Mouse (Mus musculus) embryonic facial prominence, embryonic 12.5 days (tissue): Measurements from ENCODE around the gene Cdk10. TPM values are rescaled to one million over a fixed set of nuclear protein-coding genes. Genes with fewer than 3 reads are reported as not detected.
"Not testable (repeated sequence)": the region's sequence is repeated elsewhere in the genome, so short reads cannot be mapped to it uniquely, and the experiment has no call there.

Source experiments
- ATAC-seq: fragments of 200-750 bp; cut with Nextera tagmentation; 2 replicates; pipeline ENCODE4 v1.8.0; 2017; ENCODE audit not compliant: insufficient number of reproducible peaks, insufficient read depth, low FRiP score, low TSS enrichment
- H3K27ac ChIP-seq: fragments of 300-500 bp; sonication (generic); 2 replicates; pipeline ENCODE4 v1.5.1; 2016; ENCODE audit warnings: mild to moderate bottlenecking
- H3K27me3 ChIP-seq: fragments of 300-500 bp; sonication (generic); 2 replicates; pipeline ENCODE4 v1.6.1; 2016; ENCODE audit warnings: mild to moderate bottlenecking, moderate library complexity
- H3K36me3 ChIP-seq: fragments of 300-500 bp; sonication (generic); 2 replicates; pipeline ENCODE4 v1.6.1; 2016; ENCODE audit warnings: mild to moderate bottlenecking
- H3K4me1 ChIP-seq: fragments of 300-500 bp; sonication (generic); 2 replicates; pipeline ENCODE4 v1.6.1; 2016
- H3K4me2 ChIP-seq: fragments of 300-500 bp; sonication (generic); replicated peaks from 2 replicates; pipeline ENCODE4 v1.6.1; 2016; ENCODE audit warnings: mild to moderate bottlenecking, moderate library complexity
- H3K4me3 ChIP-seq: fragments of 300-500 bp; sonication (generic); 2 replicates; pipeline ENCODE4 v1.5.1; 2016; ENCODE audit warnings: mild to moderate bottlenecking
- H3K9ac ChIP-seq: fragments of 300-500 bp; sonication (generic); 2 replicates; pipeline ENCODE4 v1.6.1; 2016; ENCODE audit warnings: mild to moderate bottlenecking, moderate library complexity
- H3K9me3 ChIP-seq: fragments of 300-500 bp; sonication (generic); 2 replicates; pipeline ENCODE4 v1.6.1; 2016; ENCODE audit warnings: mild to moderate bottlenecking, moderate library complexity
- WGBS: fragments of 180-500 bp; shearing (Covaris S2); methylation state at CpG from one replicate; pipeline ENCODE4 v1.1.7; 2016; 5-methylcytosine and 5-hydroxymethylcytosine counted together
- polyA plus RNA-seq: library from polyadenylated mRNA; unstranded; fragments of >200 nt; fragmentation: Nextera tagmentation; extraction: Ambion mirVana; gene quantifications from 2 replicates; pipeline ENCODE4 v1.2.1, GENCODE M21; 2016

Gene Cdk10
- polyA plus RNA-seq, 1 experiment from 2014 or later, result 38.5 TPM

DNA sequence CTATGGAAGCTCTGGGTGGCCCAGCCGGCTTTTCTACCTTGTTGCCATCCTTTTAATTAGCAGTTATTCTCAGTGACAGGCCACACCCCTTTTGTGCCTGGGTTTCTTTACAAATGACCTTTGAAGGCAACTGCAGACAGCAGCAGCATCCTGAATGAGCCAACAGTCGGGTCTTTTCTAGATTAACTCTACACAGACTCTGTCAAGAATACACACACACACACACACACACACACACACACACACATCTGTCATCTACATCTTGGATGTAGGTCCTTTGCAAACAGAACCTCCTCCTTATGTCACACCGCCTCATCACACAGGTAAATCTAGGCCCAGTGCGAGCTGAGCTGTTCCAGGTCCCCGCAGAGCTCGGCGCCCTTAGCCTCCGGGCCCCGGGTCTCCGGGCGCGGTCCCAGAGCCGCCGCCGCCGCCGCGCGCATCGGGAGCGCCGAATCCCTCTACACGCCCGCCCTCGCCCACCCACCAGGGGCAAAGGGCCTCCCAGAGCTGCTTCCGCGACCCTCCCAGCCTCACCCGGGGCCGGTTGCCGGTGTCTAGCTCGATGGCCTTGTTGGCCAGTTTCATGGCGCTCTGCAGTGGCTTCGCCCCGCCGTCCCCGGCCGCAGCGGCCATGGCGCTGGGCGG, 28.9 kb downstream of the Cdk10 start:
- Histone ChIP-seq H3K9ac (peak overlapping the region; percentile 90), H3K27me3 (no peaks in the 10 kb centered on the region), H3K4me3 (peak overlapping the region; percentile 80), H3K4me1 (peaks cover 26% of the 10 kb centered on the region), H3K9me3 (no peaks in the 10 kb centered on the region), H3K27ac (peak overlapping the region; percentile 80), H3K4me2 (peak overlapping the region; percentile 97), H3K36me3 (peaks cover 59% of the 10 kb centered on the region)
- WGBS, result under 1% methylated on average over 39 of the region's 40 CpGs
- no peak; the same call in 1 of the 2 replicates for ATAC-seq

DNA sequence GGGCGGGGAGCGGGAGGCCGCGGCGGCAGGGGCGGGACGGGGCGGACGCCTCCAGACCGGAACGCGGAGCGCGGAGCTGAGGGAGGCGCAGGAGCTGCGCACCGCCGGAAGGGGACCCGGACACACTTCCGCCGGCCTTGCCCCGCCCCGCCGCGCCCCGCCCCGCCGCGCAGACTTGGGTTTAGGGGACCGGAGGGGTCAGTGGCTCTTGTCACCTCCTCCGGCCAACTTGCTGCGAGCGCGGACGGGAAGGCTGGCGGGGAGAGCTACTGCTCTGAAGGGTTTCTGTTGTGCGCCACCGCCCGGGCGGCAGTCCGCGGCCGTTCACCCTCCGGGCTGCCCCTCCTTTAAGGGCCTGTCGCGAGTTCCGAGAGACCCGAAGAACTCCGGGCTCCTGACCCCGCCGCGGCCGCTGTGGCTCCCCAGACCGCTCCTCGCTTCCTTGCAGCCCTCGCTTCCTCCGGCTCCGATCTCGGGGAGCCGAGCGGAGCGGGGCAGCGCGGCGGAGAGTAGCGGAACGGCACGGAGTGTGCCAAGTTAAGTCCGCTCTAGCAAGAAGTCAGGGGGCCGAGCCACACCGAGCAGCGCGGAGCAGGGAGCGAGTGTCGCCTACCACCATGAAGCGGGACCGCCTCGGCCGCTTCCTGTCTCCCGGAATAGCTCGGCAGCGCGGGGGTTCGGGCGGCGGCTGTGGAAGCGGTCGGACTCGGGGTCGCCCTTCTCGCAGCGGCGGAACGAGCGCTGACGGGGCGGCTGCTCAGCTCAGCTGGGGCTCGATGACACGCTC, 29.6 kb downstream of the Cdk10 start, which contains the start of the genes Zfp276 and Vps9d1:
Gene Zfp276, plus strand, starts transcription at position 97 of the 787 bp plus-strand sequence.
Gene Vps9d1, minus strand, starts transcription at position 250 of the 787 bp plus-strand sequence.
- ATAC-seq, result peak; percentile 91
- H3K27ac ChIP-seq, result peak within 1 kb of the TSS; percentile 80
- H3K9ac ChIP-seq, result peak within 1 kb of the TSS; percentile 90
- WGBS, result under 1% methylated on average over 98 of the region's 99 CpGs
- no peaks in the 10 kb centered on the region for H3K9me3 ChIP-seq
- H3K4me2 ChIP-seq, result peak within 1 kb of the TSS; percentile 97
- H3K4me3 ChIP-seq, result peak within 1 kb of the TSS; percentile 80
- H3K36me3 ChIP-seq, result peaks cover 59% of the 10 kb centered on the region
- no peaks in the 10 kb centered on the region for H3K27me3 ChIP-seq
- peaks cover 26% of the 10 kb centered on the region for H3K4me1 ChIP-seq

DNA sequence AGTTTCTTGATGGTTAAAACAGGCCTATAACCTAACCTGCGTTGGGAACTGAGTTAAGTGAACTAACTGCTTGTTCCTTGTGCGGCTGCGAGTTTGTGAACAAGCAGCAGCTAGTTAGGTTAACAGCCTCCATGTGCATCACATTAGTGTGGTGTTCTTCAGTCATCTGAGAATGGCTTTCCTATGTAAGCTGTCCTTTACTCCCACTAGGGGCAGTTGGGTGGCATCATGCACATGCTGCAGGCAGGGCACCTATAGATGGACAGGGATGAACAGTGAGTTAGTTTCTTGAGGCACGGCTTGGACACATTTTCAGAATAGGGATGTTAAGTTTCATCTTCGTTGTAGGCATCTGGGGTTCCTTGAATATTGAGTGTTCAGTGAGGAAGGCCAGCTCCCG, 30.5 kb downstream of the Cdk10 start:
- H3K9me3 ChIP-seq, result no peaks in the 10 kb centered on the region
- no peak for ATAC-seq
- H3K4me1 ChIP-seq, result peaks cover 26% of the 10 kb centered on the region
- H3K27me3 ChIP-seq, result no peaks in the 10 kb centered on the region
- H3K4me3 ChIP-seq, result peak overlapping the region; percentile 80
- H3K9ac ChIP-seq, result peak overlapping the region; percentile 90
- no peak overlapping the region for H3K27ac ChIP-seq
- H3K36me3 ChIP-seq, result peaks cover 58% of the 10 kb centered on the region
- WGBS, result 56% methylated on average over 6 of the region's 6 CpGs
- peak overlapping the region; percentile 97 for H3K4me2 ChIP-seq

DNA sequence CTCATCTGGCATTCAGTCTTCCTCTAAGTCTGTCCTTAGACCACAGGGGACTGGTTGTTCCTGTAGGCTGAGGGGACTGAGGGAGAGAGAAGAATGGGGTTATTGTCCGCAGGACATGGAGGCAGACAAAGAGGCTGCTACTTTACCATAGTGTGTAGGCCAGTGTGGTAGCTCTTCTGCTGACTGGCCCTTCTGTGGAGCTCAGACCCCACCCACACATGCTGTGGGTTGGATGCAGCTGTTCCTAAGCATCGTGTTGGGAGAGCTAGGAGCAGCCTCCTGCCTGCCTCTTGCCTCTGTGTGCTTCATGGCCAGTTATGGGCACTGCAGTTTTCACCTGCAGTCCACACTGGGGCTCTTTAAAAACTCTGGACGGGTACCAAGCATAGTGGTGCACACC, 32.5 kb downstream of the Cdk10 start:
- WGBS, result 48% methylated on average over 3 of the region's 3 CpGs
- no peak overlapping the region for H3K4me2 ChIP-seq
- H3K9me3 ChIP-seq, result no peaks in the 10 kb centered on the region
- no peak overlapping the region for H3K27ac ChIP-seq
- peaks cover 26% of the 10 kb centered on the region for H3K4me1 ChIP-seq
- H3K4me3 ChIP-seq, result no peak overlapping the region
- H3K27me3 ChIP-seq, result no peaks in the 10 kb centered on the region
- no peak for ATAC-seq
- H3K36me3 ChIP-seq, result peaks cover 59% of the 10 kb centered on the region
- no peak overlapping the region for H3K9ac ChIP-seq

DNA sequence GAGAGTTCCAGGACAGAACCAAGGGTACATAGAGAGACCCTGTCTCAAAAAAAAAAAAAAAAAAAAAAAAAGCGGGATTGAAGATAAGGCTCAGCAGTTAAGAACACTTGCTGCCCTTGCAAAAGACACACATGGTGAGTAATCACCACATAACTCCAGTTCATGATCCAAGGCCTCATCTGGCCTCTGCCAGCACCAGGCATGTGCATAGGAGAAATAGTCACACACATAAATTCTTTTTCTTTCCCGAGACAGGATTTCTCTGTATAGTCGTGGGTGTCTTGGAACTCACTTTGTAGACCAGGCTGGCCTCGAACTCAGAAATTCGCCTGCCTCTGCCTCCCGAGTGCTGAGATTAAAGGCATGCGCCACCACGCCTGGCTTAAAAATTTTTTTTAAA, 33.0 kb downstream of the Cdk10 start:
- H3K4me3 ChIP-seq, H3K4me2 ChIP-seq, H3K9ac ChIP-seq, H3K9me3 ChIP-seq, H3K27me3 ChIP-seq, ATAC-seq, H3K27ac ChIP-seq: not testable (repeated sequence)
- Histone ChIP-seq H3K4me1 (peaks cover 22% of the 10 kb centered on the region), H3K36me3 (peaks cover 60% of the 10 kb centered on the region)
- 86% methylated on average over 8 of the region's 8 CpGs for WGBS

DNA sequence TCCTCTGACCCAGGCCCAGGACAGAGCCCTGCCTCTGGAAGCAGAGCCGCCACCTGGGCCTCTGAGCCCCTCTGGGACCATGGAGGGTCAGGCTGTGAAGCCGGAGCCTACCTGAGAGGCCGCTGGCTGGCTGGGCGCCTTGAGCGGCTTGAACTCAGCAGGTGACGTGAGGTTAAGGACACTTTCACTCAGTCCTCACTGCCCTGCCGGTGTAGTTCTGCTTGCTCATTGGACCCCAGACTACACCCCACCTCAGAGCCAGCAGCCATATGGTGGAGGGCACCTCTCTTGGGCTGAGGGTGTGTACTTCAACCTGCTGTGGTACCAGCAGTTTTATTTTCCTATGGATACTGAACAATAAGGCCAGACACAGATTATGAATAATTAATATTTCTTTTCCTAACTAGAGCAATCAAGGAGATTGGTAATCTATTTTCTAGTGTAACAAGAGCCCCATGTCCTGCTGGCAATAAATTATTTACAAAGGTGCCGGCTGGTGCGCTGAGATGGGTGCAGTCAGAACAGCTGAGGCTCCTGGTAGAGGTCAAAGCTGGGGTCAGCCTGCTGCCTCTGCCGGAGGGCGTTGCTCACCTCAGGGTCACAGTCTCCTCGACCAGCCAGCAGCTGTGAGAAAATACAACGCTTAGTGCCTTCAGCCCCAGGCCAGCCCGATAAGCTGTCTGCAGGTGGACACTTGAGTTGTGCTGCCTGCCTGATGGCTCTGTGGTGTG, 43.4 kb downstream of the Cdk10 start:
- 68% methylated on average over 14 of the region's 14 CpGs for WGBS
- no peaks in the 10 kb centered on the region for H3K9me3 ChIP-seq
- no peak overlapping the region for H3K27ac ChIP-seq
- no peak overlapping the region for H3K4me2 ChIP-seq
- H3K4me3 ChIP-seq, result no peak overlapping the region
- no peaks in the 10 kb centered on the region for H3K4me1 ChIP-seq
- no peak for ATAC-seq
- H3K27me3 ChIP-seq, result no peaks in the 10 kb centered on the region
- peaks cover 62% of the 10 kb centered on the region for H3K36me3 ChIP-seq
- H3K9ac ChIP-seq, result no peak overlapping the region

DNA sequence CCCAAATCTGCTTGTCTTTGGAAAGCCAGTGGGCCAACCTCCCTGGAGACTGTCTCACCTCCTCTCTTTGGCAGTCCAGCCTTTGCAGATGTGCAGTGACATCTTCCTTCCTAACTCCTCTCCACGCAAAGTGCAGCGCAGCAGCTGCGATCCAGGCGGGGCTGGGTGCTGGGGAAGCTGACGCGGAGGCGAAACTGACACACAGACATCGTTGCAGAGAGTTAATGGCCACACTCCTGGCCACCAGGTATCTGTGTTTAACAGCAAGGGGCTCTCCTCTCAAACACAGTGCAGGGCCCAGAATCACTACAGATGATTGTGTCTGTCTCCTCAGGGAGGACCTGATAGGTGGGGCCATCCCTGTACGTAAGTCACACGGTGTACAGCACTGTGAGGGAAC, 46.5 kb downstream of the Cdk10 start:
- Histone ChIP-seq H3K9ac (no peak overlapping the region), H3K36me3 (peaks cover 45% of the 10 kb centered on the region), H3K9me3 (no peaks in the 10 kb centered on the region), H3K27ac (no peak overlapping the region), H3K4me3 (no peak overlapping the region), H3K27me3 (no peaks in the 10 kb centered on the region), H3K4me1 (no peaks in the 10 kb centered on the region), H3K4me2 (no peak overlapping the region)
- 94% methylated on average over 10 of the region's 10 CpGs for WGBS
- ATAC-seq, result no peak

DNA sequence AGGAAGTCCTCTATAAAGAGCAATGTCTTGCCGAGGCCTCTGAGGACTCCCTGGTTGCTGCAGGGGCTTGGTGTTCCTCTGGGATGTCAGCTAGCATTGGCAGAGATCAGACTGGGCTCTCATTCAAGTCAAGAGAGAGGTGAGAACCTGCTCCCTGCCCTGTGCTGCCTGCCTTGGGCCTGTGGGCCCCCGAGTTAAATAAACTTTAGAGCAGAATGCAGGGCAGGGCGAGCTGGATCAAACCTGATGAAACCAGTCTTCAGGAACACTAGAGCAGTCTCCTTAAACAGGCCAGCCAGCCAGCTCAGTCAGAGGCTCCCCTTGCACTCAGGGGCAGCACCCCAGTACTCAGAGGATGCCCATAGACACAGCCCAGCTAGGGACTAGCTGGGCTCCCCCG, 47.3 kb downstream of the Cdk10 start:
- H3K9me3 ChIP-seq, result no peaks in the 10 kb centered on the region
- H3K27ac ChIP-seq, result no peak overlapping the region; the same call in 1 of the 2 replicates
- H3K9ac ChIP-seq, result 0 out of 2 replicates have a peak overlapping the region, but pooled peaks have one; percentile 19
- peaks cover 43% of the 10 kb centered on the region for H3K36me3 ChIP-seq
- ATAC-seq, result no peak
- 75% methylated on average over 4 of the region's 4 CpGs for WGBS
- no peak overlapping the region for H3K4me3 ChIP-seq
- no peaks in the 10 kb centered on the region for H3K4me1 ChIP-seq
- H3K4me2 ChIP-seq, result no peak overlapping the region
- H3K27me3 ChIP-seq, result no peaks in the 10 kb centered on the region

DNA sequence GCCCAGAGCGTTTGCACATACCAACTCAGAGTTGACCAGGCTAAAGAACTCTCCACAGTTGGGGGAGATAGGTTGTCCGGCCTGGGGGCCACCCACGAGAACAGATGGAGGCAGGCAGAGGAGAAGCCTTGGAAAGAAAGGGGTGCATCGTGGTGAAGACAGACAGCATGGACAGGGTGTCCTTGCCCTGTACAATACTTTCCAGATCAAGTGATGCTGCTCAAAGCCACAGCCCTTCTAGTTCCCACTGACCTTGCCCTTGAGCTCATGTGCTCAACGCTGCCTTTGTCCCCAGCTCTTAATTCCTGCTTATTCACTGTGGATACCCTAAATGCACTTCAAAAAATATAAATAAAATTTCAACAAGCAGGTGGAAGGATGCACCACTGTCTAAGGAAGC, 49.8 kb downstream of the Cdk10 start:
- H3K4me2 ChIP-seq, result no peak overlapping the region
- no peaks in the 10 kb centered on the region for H3K4me1 ChIP-seq
- 77% methylated on average over 5 of the region's 5 CpGs for WGBS
- H3K9ac ChIP-seq, result no peak overlapping the region
- H3K27me3 ChIP-seq, result no peaks in the 10 kb centered on the region
- no peaks in the 10 kb centered on the region for H3K9me3 ChIP-seq
- H3K4me3 ChIP-seq, result no peak overlapping the region
- H3K27ac ChIP-seq, result no peak overlapping the region
- ATAC-seq, result no peak
- H3K36me3 ChIP-seq, result peaks cover 31% of the 10 kb centered on the region

DNA sequence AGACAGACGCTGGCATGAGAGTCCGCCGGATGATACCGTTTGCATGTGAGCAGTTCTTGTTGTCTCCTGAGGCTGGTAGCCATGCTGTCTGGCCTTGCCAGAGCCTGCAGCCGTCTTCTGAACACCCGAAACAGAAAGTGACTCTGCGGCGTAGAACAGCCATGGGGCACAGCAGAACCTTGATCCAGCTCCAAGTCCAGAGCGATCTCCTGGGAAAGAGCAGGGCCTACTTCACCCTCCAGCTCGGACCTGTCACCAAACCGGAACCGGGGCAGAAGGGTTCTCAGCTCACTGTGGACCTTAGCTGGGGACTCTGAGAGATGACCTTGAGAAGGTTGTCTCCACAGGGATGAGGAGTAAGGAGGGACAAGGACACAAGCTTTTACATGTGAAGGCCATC, 50.5 kb downstream of the Cdk10 start:
- Histone ChIP-seq H3K4me1 (no peaks in the 10 kb centered on the region), H3K27me3 (no peaks in the 10 kb centered on the region), H3K4me3 (no peak overlapping the region), H3K9me3 (no peaks in the 10 kb centered on the region), H3K9ac (no peak overlapping the region), H3K27ac (no peak overlapping the region), H3K36me3 (peaks cover 31% of the 10 kb centered on the region; the same call in 1 of the 2 replicates), H3K4me2 (no peak overlapping the region)
- ATAC-seq, result no peak
- WGBS, result 92% methylated on average over 12 of the region's 12 CpGs

DNA sequence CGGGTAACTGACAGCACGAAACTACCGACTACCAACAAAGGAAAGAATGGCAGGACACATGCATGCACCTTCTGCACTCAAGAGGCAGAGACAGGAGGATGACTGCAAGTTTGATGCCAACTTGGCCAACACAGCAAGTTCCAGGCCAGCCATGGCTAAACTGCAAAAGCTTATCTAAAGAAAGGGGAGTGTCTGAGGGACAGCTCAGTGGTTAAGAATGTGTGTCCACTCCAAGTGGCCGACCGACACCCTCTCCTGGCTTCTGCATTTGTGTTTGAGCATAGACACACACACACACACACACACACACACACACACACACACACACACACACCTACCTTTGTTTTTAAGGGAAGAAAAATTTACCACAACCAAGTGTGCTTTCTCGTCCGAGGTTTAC, 53.8 kb downstream of the Cdk10 start:
- H3K36me3 ChIP-seq, result peaks cover 41% of the 10 kb centered on the region
- no peak overlapping the region for H3K27ac ChIP-seq
- no peak for ATAC-seq
- WGBS, result 88% methylated on average over 7 of the region's 7 CpGs
- no peak overlapping the region for H3K9ac ChIP-seq
- no peak overlapping the region for H3K4me3 ChIP-seq
- H3K27me3 ChIP-seq, result no peaks in the 10 kb centered on the region
- H3K9me3 ChIP-seq, result no peaks in the 10 kb centered on the region
- H3K4me2 ChIP-seq, result no peak overlapping the region
- H3K4me1 ChIP-seq, result no peaks in the 10 kb centered on the region
